Mouse (Mus musculus): ENCODE data around the gene Trim25.

- TF ChIP-seq GATA1 (IDR thresholded peaks at IDR 0.05; ENCODE audit: borderline replicate concordance, low read length): no peak
- TF ChIP-seq FLI1 (IDR thresholded peaks at IDR 0.05; ENCODE audit: low read length): no peak
Observed at GRCm38 (mm10) chr11:89055931-89056690, 56.9 kb downstream of the Trim25 start.

Measured in megakaryocyte, embryonic 14.5 days (primary cell).